Mouse (Mus musculus) natural killer cell, adult 2 months (primary cell): ENCODE data around the gene Cryz.

ENCODE experiments used
- DNase-seq, 2 experiments: peaks; one replicate each; pipeline ENCODE4 v3.0.0; 2022; ENCODE audit warnings: low spot score in 2 of 2

Gene Cryz

DNA sequence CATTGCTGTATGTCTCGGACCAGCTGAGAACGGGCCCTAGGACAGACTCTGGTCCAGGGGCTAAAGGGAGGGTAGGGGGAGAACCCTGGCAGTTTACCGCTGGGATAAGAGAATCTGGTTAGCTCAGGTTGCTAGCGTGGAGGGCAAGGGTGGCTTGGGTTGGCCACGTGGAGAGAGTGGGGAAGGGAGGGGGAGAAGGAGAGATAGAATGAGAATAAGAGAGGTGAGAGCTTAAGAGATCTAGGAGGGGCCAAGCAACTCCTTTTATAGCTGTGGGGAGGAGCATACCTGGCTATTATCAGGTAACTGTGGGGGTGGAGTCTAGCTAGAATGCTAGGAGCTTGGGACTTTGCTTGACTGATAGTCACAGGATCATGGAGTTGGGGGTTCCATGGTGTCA is 74.5 kb downstream of the Cryz start:
- no peak for DNase-seq
